Mouse (Mus musculus) embryonic facial prominence, embryonic 11.5 days (tissue): ENCODE measurements at regions not wholly inside any gene's neighbourhood (a gene's known extent, or its start where the extent isn't known, plus 50 kb on each side); places are given as distances from the start of the nearest gene placed in this dataset.

Source experiments
- ATAC-seq: fragments of 200-750 bp; cut with Nextera tagmentation; replicated peaks from 2 replicates; pipeline ENCODE4 v1.8.0; 2017; ENCODE audit warnings: low read depth; ENCODE audit not compliant: insufficient number of reproducible peaks, low FRiP score, low TSS enrichment
- DNase-seq: peaks from one replicate; pipeline ENCODE4 v3.0.0-alpha.2; 2015; ENCODE audit warnings: low spot score
- H3K27ac ChIP-seq: fragments of 300-500 bp; sonication (generic); replicated peaks from 2 replicates; pipeline ENCODE4 v1.5.1; 2014; ENCODE audit warnings: mild to moderate bottlenecking, low read depth, low read length, control low read depth
- H3K27me3 ChIP-seq: fragments of 300-500 bp; sonication (generic); 2 replicates; pipeline ENCODE4 v1.6.1; 2014; ENCODE audit warnings: mild to moderate bottlenecking, low read length, moderate library complexity, mixed read lengths; ENCODE audit not compliant: control insufficient read depth, insufficient read depth
- H3K36me3 ChIP-seq: fragments of 300-500 bp; sonication (generic); replicated peaks from 2 replicates; pipeline ENCODE4 v1.6.1; 2014; ENCODE audit warnings: low read depth, mild to moderate bottlenecking, low read length, moderate library complexity, mixed read lengths; ENCODE audit not compliant: control insufficient read depth, insufficient read depth
- H3K4me1 ChIP-seq: fragments of 300-500 bp; sonication (generic); 2 replicates; pipeline ENCODE4 v1.6.1; 2014; ENCODE audit warnings: low read length, mixed read lengths; ENCODE audit not compliant: control insufficient read depth, insufficient read depth
- H3K4me2 ChIP-seq: fragments of 300-500 bp; sonication (generic); 2 replicates; pipeline ENCODE4 v1.6.1; 2014; ENCODE audit warnings: low read depth, mild to moderate bottlenecking, control low read depth, low read length, moderate library complexity
- H3K4me3 ChIP-seq: fragments of 300-500 bp; sonication (generic); 2 replicates; pipeline ENCODE4 v1.5.1; 2014; ENCODE audit warnings: low read depth, low read length, control low read depth
- H3K9ac ChIP-seq: fragments of 300-500 bp; sonication (generic); replicated peaks from 2 replicates; pipeline ENCODE4 v1.6.1; 2014; ENCODE audit warnings: mild to moderate bottlenecking, control low read depth, low read length
- H3K9me3 ChIP-seq: fragments of 300-500 bp; sonication (generic); replicated peaks from 2 replicates; pipeline ENCODE4 v1.6.1; 2016; ENCODE audit warnings: mild to moderate bottlenecking, low read length, inconsistent platforms, mixed read lengths; ENCODE audit not compliant: control insufficient read depth
- WGBS: fragments of 180-500 bp; shearing (Covaris S2); extraction: QIAGEN DNeasy Blood & Tissue Kit; methylation state at CpG from one replicate; pipeline ENCODE4 v1.1.7; 2014; 5-methylcytosine and 5-hydroxymethylcytosine counted together

DNA sequence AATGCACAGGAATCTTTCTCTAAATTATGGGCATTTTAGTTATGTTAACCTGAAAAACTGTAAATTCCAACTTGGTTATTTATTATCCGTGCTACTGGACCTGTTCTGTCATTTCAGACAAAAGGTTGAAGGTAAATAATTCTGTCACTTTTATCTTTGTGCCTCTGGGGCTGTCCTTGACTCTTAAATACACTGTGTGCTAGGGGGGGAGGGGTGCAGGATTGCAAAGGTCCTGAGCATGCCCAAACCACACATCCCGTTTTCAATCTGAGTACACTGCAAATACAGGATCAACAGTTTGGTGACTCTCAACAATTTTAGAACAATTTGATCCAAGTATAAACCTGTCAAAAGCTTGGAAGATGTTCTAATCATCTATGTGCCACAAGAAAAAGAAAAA lies 227.4 kb upstream of the Pabpc6 start:
- Histone ChIP-seq H3K9me3 (no peaks in the 10 kb centered on the region), H3K27me3 (no peaks in the 10 kb centered on the region), H3K27ac (no peak overlapping the region), H3K4me3 (no peak overlapping the region), H3K9ac (no peak overlapping the region), H3K4me1 (no peaks in the 10 kb centered on the region; the same call in 1 of the 2 replicates), H3K4me2 (no peak overlapping the region), H3K36me3 (no peaks in the 10 kb centered on the region)
- 54% methylated on average over 2 of the region's 2 CpGs for WGBS
- DNase-seq (no peak), ATAC-seq (no peak)

DNA sequence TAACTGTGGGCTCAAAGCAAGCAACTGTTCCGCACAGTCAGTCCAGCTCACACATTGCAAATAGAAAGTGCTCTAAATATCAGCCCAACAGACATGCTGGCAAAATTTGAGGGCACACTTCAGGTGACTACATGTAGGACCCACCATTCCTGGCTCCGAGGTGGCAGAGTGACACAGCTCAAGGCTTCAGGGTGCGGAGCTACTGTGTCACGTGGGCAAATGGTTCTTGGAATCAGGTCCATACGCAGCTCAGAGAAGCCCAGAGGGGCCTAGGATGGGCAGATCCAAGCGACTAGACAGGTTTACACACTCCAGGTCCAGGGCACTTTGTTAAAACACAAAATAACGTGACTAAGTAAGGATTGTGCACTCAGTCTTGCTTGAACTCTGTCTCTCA lies 226.2 kb upstream of the Pabpc6 start:
- ATAC-seq (no peak), DNase-seq (no peak)
- Histone ChIP-seq H3K9me3 (no peaks in the 10 kb centered on the region), H3K4me1 (no peaks in the 10 kb centered on the region; the same call in 1 of the 2 replicates), H3K27me3 (no peaks in the 10 kb centered on the region), H3K4me2 (no peak overlapping the region), H3K4me3 (no peak overlapping the region), H3K9ac (no peak overlapping the region), H3K36me3 (no peaks in the 10 kb centered on the region), H3K27ac (no peak overlapping the region)
- 70% methylated on average over 7 of the region's 7 CpGs for WGBS

DNA sequence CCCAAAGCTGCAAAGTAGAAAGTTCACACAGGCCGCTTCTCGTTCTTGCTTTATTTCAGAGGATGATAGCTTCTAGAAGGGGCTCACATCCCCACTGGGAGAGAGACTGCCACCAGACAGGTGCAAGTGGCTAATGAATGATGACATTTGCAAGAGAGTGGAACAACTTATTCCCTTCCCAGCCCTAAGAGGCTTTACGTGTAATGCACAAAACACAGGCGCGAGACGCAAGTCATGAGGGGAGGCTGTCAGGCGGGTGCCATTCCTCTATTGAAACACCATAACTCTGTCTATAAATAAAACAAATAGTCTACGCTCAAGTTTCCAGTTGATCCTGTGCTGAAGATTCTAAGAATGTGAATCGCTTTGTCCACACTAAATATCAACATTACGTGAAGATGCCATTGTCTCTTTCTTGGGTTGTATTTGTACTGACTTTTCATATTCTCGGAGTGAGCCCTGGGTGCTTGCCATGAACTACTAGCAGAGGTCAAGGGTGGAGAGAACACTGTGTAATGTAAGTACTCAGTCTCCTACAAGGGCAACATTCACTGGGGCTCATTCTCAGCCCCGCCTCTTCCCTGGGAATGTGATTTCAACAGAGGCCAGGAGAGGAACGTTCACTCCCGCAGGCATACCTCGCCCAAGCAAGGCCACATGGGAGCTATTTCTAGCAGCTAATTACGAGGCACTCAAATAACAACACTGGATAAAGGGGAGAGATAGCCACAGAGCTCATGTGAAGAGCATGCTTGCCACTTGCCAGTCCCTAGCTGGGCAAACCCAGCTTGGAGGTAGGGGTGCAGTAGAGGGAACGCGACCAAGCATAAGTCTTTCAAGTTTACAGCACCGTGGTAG lies 225.5 kb upstream of the Pabpc6 start:
- H3K9me3 ChIP-seq, result no peaks in the 10 kb centered on the region
- no peaks in the 10 kb centered on the region for H3K27me3 ChIP-seq
- H3K4me2 ChIP-seq, result no peak overlapping the region
- 62% methylated on average over 19 of the region's 19 CpGs for WGBS
- no peak overlapping the region for H3K9ac ChIP-seq
- H3K4me1 ChIP-seq, result no peaks in the 10 kb centered on the region; the same call in 1 of the 2 replicates
- no peak overlapping the region for H3K27ac ChIP-seq
- H3K36me3 ChIP-seq, result no peaks in the 10 kb centered on the region
- ATAC-seq (no peak; the same call in 1 of the 2 replicates), DNase-seq (peak; percentile 49)
- H3K4me3 ChIP-seq, result no peak overlapping the region

DNA sequence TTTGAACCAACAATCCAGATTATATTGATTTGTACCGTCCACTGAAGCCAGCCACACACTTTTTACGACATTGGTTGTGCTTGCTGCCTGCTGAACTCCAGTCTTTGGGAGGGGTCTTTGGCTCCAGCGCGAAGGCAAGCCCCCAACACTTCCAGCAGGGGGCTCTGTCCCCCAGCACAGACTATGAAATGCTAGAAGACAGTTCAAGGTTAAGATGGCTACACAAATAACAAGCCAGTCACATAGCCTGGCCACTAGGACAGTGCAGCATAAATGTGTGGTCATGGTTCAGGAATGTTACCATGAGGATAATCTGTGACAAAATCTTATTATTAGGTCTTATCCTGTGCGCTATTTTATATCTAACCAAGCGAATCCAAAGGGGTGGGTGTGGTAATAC lies 224.4 kb upstream of the Pabpc6 start:
- DNase-seq, result peak; percentile 67
- H3K4me1 ChIP-seq, result no peaks in the 10 kb centered on the region; the same call in 1 of the 2 replicates
- H3K27me3 ChIP-seq, result no peaks in the 10 kb centered on the region

GRCm38 (mm10) chr17:9892776-9893175 lies 223.3 kb upstream of the Pabpc6 start:
- Histone ChIP-seq H3K4me1 (no peaks in the 10 kb centered on the region; the same call in 1 of the 2 replicates), H3K4me2 (no peak overlapping the region), H3K9me3 (no peaks in the 10 kb centered on the region), H3K4me3 (no peak overlapping the region), H3K9ac (no peak overlapping the region), H3K36me3 (no peaks in the 10 kb centered on the region), H3K27me3 (no peaks in the 10 kb centered on the region), H3K27ac (no peak overlapping the region)
- ATAC-seq, result no peak
- DNase-seq, result no peak
- WGBS, result 69% methylated on average over 5 of the region's 5 CpGs

More for the DNA sequence above, 224.4 kb upstream of the Pabpc6 start:
- Histone ChIP-seq H3K27ac (no peak overlapping the region), H3K36me3 (no peaks in the 10 kb centered on the region), H3K9ac (no peak overlapping the region), H3K9me3 (no peaks in the 10 kb centered on the region), H3K4me2 (no peak overlapping the region), H3K4me3 (no peak overlapping the region)
- peak; percentile 46; the same call in 1 of the 2 replicates for ATAC-seq
- 50% methylated on average over 6 of the region's 6 CpGs for WGBS

DNA sequence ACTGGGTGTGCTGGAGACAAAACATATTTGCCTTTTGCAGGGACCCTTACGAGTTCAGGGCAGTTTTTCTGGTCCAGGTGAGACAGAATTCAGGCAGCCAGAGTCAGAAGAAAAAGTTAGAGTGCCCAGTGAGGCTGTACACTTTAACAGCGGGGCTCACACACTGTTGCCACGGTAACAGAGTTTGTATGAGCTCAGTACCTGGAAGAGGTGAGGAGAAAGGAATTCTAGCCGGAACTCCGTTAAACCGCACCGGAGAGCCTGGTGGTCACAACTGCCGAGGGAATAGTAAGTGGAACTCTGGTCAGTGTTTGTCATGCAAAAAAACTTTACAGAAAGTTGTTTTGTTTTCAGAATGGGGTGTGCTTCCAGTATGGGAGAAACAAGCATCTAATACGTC lies 222.6 kb upstream of the Pabpc6 start:
- H3K4me1 ChIP-seq, result no peaks in the 10 kb centered on the region; the same call in 1 of the 2 replicates
- ATAC-seq, result no peak
- 84% methylated on average over 9 of the region's 9 CpGs for WGBS

DNA sequence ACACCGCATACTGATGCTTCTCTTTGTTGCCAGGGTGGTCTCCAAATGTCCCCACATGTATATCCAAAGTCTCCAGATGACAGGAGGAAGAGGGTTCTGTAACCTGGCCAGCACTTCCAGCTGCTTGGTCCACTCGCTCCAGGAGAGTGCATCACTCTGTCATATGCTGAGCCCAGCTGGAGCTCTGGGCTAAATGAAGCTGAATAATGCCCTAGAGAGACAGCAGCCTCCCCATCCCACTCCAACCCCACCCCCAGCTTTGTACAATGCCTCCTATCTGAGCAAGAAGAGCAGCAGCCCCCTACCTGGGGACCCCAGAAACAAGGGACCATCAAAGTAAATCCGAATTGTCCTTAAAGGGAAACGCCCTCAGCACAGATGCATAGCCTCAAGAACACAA lies 219.0 kb upstream of the Pabpc6 start:
- no peak overlapping the region for H3K27ac ChIP-seq
- no peaks in the 10 kb centered on the region for H3K9me3 ChIP-seq
- H3K4me2 ChIP-seq, result no peak overlapping the region
- H3K4me1 ChIP-seq, result no peaks in the 10 kb centered on the region
- ATAC-seq, result peak; percentile 34; the same call in 1 of the 2 replicates
- H3K4me3 ChIP-seq, result no peak overlapping the region
- H3K9ac ChIP-seq, result no peak overlapping the region
- DNase-seq, result no peak
- no peaks in the 10 kb centered on the region for H3K27me3 ChIP-seq
- no peaks in the 10 kb centered on the region for H3K36me3 ChIP-seq
- WGBS, result 72% methylated on average over 4 of the region's 4 CpGs

More for the DNA sequence above, 222.6 kb upstream of the Pabpc6 start:
- no peaks in the 10 kb centered on the region for H3K9me3 ChIP-seq
- no peak overlapping the region for H3K27ac ChIP-seq
- H3K9ac ChIP-seq, result no peak overlapping the region
- H3K36me3 ChIP-seq, result no peaks in the 10 kb centered on the region
- no peak overlapping the region for H3K4me3 ChIP-seq
- H3K4me2 ChIP-seq, result no peak overlapping the region
- no peaks in the 10 kb centered on the region for H3K27me3 ChIP-seq
- DNase-seq, result no peak

GRCm38 (mm10) chr17:9885110-9885509 lies 215.6 kb upstream of the Pabpc6 start:
- no peaks in the 10 kb centered on the region for H3K9me3 ChIP-seq
- H3K4me2 ChIP-seq, result no peak overlapping the region
- no peaks in the 10 kb centered on the region for H3K27me3 ChIP-seq
- H3K4me3 ChIP-seq, result no peak overlapping the region
- DNase-seq (no peak), ATAC-seq (no peak)
- no peak overlapping the region for H3K9ac ChIP-seq
- 80% methylated on average over 7 of the region's 7 CpGs for WGBS
- H3K36me3 ChIP-seq, result no peaks in the 10 kb centered on the region
- no peaks in the 10 kb centered on the region for H3K4me1 ChIP-seq
- no peak overlapping the region for H3K27ac ChIP-seq
